Mouse (Mus musculus) forebrain, embryonic 16.5 days (tissue): ENCODE data around the gene Gm20388. TPM values are rescaled to one million over a fixed set of nuclear protein-coding genes. Genes with fewer than 3 reads are reported as not detected.

Experiments used
- ATAC-seq: fragments of 200-750 bp; cut with Nextera tagmentation; 2 replicates; pipeline ENCODE4 v1.8.0; 2017; ENCODE audit warnings: mild to moderate bottlenecking, moderate library complexity
- H3K27ac ChIP-seq: fragments of 300-500 bp; sonication (generic); 2 replicates; pipeline ENCODE4 v1.5.1; 2014; ENCODE audit warnings: low read length, control low read depth
- H3K27me3 ChIP-seq: fragments of 300-500 bp; sonication (generic); replicated peaks from 2 replicates; pipeline ENCODE4 v1.6.1; 2014; ENCODE audit warnings: low read length; ENCODE audit not compliant: control insufficient read depth, insufficient read depth
- H3K36me3 ChIP-seq: fragments of 300-500 bp; sonication (generic); 2 replicates; pipeline ENCODE4 v1.6.1; 2014; ENCODE audit not compliant: control insufficient read depth, insufficient read depth
- H3K4me1 ChIP-seq: fragments of 300-500 bp; sonication (generic); replicated peaks from 2 replicates; pipeline ENCODE4 v1.6.1; 2014; ENCODE audit warnings: low read length; ENCODE audit not compliant: control insufficient read depth, insufficient read depth
- H3K4me2 ChIP-seq: fragments of 300-500 bp; sonication (generic); 2 replicates; pipeline ENCODE4 v1.6.1; 2014; ENCODE audit warnings: mild to moderate bottlenecking, low read length, control low read depth
- H3K4me3 ChIP-seq: fragments of 300-500 bp; sonication (generic); replicated peaks from 2 replicates; pipeline ENCODE4 v1.5.1; 2014; ENCODE audit warnings: mild to moderate bottlenecking, low read length, control low read depth
- H3K9ac ChIP-seq: fragments of 300-500 bp; sonication (generic); replicated peaks from 2 replicates; pipeline ENCODE4 v1.6.1; 2014; ENCODE audit warnings: low read depth, low read length, control low read depth
- H3K9me3 ChIP-seq: fragments of 300-500 bp; sonication (generic); 2 replicates; pipeline ENCODE4 v1.6.1; 2016; ENCODE audit warnings: low read length; ENCODE audit not compliant: control insufficient read depth
- WGBS: fragments of 180-500 bp; shearing (Covaris S2); extraction: QIAGEN DNeasy Blood & Tissue Kit; methylation state at CpG from one replicate; pipeline ENCODE4 v1.1.7; 2014; 5-methylcytosine and 5-hydroxymethylcytosine counted together
- polyA plus RNA-seq: library from polyadenylated mRNA; unstranded; fragments of >200 nt; fragmentation: Nextera tagmentation; extraction: Ambion mirVana; gene quantifications from 2 replicates; pipeline ENCODE4 v1.2.1, GENCODE M21; 2015

Gene Gm20388
- polyA plus RNA-seq, 1 experiment from 2014 or later = 4.7 TPM

DNA sequence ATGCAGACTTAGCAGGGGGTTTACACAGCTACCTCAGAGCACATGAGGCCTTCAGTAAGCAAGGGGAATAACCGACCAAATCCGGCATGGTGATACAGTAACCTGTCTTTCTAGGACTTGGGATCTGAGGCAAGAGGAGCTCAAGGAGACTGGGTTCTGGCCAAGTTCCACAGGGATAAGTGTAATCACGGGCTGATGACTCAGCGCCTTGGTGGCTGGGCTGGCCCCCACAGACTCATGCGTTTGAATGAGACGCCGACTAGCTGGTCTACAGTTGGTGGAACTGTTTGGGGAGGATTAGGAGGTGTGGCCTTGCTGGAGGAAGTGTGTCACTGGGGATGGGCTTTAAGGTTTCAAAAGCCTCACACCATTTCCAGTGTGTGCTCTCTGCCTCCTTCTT, 428.0 kb downstream of the Gm20388 start:
- H3K27me3 ChIP-seq = no peaks in the 10 kb centered on the region
- no peaks in the 10 kb centered on the region for H3K9me3 ChIP-seq
- no peak overlapping the region for H3K27ac ChIP-seq
- H3K36me3 ChIP-seq = no peaks in the 10 kb centered on the region
- WGBS = 89% methylated on average over 7 of the region's 7 CpGs
- H3K4me2 ChIP-seq = no peak overlapping the region
- H3K4me1 ChIP-seq = peaks cover 52% of the 10 kb centered on the region
- no peak for ATAC-seq
- H3K9ac ChIP-seq = no peak overlapping the region
- no peak overlapping the region for H3K4me3 ChIP-seq

- no peak overlapping the region for H3K4me2 ChIP-seq
- peaks cover 58% of the 10 kb centered on the region for H3K4me1 ChIP-seq
- H3K27ac ChIP-seq = no peak overlapping the region
- H3K9ac ChIP-seq = no peak overlapping the region
- no peaks in the 10 kb centered on the region for H3K27me3 ChIP-seq
- H3K9me3 ChIP-seq = no peaks in the 10 kb centered on the region
- no peak for ATAC-seq
- H3K36me3 ChIP-seq = no peaks in the 10 kb centered on the region
- WGBS = 45% methylated on average over 7 of the region's 8 CpGs
- no peak overlapping the region for H3K4me3 ChIP-seq
Measured at GRCm38 (mm10) chr8:120339743-120340142, 429.1 kb downstream of the Gm20388 start.

GRCm38 (mm10) chr8:120341124-120341523, 430.5 kb downstream of the Gm20388 start:
- Histone ChIP-seq H3K36me3 (no peaks in the 10 kb centered on the region), H3K4me3 (no peak overlapping the region), H3K4me2 (no peak overlapping the region), H3K9me3 (no peaks in the 10 kb centered on the region), H3K27ac (no peak overlapping the region), H3K27me3 (no peaks in the 10 kb centered on the region), H3K9ac (no peak overlapping the region), H3K4me1 (peaks cover 46% of the 10 kb centered on the region)
- 40% methylated on average over 10 of the region's 10 CpGs for WGBS
- no peak for ATAC-seq

DNA sequence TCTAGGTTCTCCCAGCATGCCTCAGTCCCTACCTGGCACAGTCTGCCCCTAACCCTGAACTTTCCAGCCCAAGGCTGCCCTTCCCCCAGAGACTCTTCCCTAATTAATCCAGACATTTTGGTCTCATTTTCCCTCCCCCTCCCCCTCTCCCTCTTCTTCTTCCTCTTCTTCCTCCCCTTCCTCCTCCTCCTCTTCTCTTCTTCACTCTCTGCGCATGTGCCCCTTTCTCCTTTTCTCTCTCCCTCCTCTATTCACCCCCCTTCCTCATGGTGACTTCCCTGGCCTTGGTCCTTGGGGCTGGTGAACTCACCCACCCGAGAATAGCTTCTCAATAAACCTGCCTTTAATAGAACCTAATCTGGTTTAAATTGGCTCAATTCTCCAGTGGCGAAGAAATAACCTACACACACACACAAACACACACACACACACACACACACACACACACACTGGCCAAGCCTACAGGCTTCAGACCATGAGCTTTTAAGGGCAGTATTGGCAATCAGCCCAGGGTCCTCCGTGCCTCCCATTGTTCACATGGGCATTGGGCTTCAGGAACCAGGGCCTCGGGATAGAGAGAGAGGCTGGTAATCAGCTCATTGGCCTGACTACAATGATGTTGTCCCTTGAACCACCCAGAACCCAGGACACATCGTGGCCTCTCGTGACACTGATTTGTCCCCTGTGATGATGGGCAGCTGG, 432.4 kb downstream of the Gm20388 start:
- Histone ChIP-seq H3K27ac (peak overlapping the region; percentile 27; the same call in 1 of the 2 replicates), H3K36me3 (no peaks in the 10 kb centered on the region), H3K9ac (peak overlapping the region; percentile 26; the same call in 1 of the 2 replicates), H3K27me3 (no peaks in the 10 kb centered on the region), H3K9me3 (no peaks in the 10 kb centered on the region), H3K4me3 (no peak overlapping the region), H3K4me1 (peaks cover 55% of the 10 kb centered on the region), H3K4me2 (no peak overlapping the region)
- peak; percentile 26; the same call in 1 of the 2 replicates for ATAC-seq
- 16% methylated on average over 7 of the region's 7 CpGs for WGBS

- Histone ChIP-seq H3K4me2 (no peak overlapping the region), H3K4me3 (no peak overlapping the region), H3K36me3 (no peaks in the 10 kb centered on the region), H3K27ac (peak overlapping the region; percentile 27; the same call in 1 of the 2 replicates), H3K27me3 (no peaks in the 10 kb centered on the region), H3K9ac (peak overlapping the region; percentile 26; the same call in 1 of the 2 replicates), H3K4me1 (peaks cover 60% of the 10 kb centered on the region), H3K9me3 (no peaks in the 10 kb centered on the region)
- WGBS = 29% methylated on average over 12 of the region's 12 CpGs
- ATAC-seq = peak; percentile 30; the same call in 1 of the 2 replicates
Measured at GRCm38 (mm10) chr8:120343582-120343981, 432.9 kb downstream of the Gm20388 start.

GRCm38 (mm10) chr8:120344166-120344565, 433.5 kb downstream of the Gm20388 start:
- no peaks in the 10 kb centered on the region for H3K9me3 ChIP-seq
- peak overlapping the region; percentile 19 for H3K27ac ChIP-seq
- WGBS = 22% methylated on average over 4 of the region's 4 CpGs
- no peaks in the 10 kb centered on the region for H3K27me3 ChIP-seq
- no peak for ATAC-seq
- no peaks in the 10 kb centered on the region for H3K36me3 ChIP-seq
- no peak overlapping the region for H3K9ac ChIP-seq
- no peak overlapping the region for H3K4me3 ChIP-seq
- peaks cover 65% of the 10 kb centered on the region for H3K4me1 ChIP-seq
- no peak overlapping the region for H3K4me2 ChIP-seq

GRCm38 (mm10) chr8:120344583-120344982, 433.9 kb downstream of the Gm20388 start:
- Histone ChIP-seq H3K36me3 (no peaks in the 10 kb centered on the region), H3K4me1 (peaks cover 63% of the 10 kb centered on the region), H3K27me3 (no peaks in the 10 kb centered on the region), H3K27ac (peak overlapping the region; percentile 19), H3K9me3 (no peaks in the 10 kb centered on the region), H3K4me2 (no peak overlapping the region), H3K4me3 (no peak overlapping the region), H3K9ac (no peak overlapping the region)
- 26% methylated on average over 13 of the region's 13 CpGs for WGBS
- no peak for ATAC-seq

DNA sequence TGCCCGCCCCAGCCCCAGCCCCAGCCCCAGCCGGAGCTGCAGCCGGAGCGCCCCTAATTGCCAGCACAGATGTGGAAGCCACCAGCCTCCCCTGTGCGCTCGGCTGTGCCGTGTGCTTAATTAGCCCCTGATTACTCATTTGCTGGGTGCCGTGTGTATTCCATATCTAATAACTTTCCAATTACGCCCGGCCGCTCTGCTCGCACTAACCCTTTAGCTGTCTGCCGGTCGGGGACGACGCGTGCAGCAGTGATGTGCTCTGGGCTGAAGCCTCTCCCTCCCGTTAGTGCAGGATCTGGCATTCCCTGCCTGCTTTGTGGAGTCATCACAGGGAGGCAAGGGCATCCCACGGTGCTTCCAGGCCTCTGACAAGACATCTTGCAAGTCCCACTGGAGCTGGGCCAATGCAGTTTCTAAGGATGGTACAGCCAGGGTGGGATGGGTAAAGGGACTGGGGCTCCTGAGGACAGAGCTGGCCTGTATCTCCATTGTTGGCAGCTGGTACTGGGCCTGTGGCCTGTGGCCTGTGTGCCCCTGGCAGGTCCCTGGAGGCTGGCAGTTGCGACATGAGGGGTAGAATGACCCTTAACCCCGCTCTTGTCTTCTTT, 437.2 kb downstream of the Gm20388 start:
- ATAC-seq = peak; percentile 77
- Histone ChIP-seq H3K27me3 (no peaks in the 10 kb centered on the region), H3K4me1 (peaks cover 43% of the 10 kb centered on the region), H3K9ac (no peak overlapping the region; the same call in none of the 2 replicates), H3K4me2 (no peak overlapping the region; the same call in 1 of the 2 replicates), H3K9me3 (no peaks in the 10 kb centered on the region), H3K4me3 (no peak overlapping the region), H3K36me3 (no peaks in the 10 kb centered on the region), H3K27ac (peak overlapping the region; percentile 61)
- WGBS = 16% methylated on average over 21 of the region's 21 CpGs

DNA sequence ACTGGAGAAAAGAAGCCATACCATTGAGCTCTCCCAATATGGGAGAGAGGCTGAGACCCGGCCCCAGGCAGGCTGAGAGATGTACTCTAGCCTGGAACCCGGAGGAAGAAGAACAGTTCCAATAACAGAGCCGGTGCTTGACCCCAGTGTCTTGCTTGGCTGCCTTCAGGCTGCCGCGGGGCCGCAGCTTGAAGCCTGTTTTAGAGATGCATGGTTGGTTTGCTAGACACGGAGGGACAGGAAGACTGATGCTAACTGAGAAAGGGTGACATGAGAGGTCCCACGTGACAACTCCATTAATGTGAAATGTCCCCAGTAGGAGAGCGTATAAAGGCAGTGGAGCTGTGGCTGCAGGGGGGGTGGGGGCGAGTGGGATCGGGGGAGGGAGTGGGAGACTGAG, 438.3 kb downstream of the Gm20388 start:
- WGBS = 33% methylated on average over 11 of the region's 11 CpGs
- no peak for ATAC-seq
- Histone ChIP-seq H3K27ac (no peak overlapping the region), H3K4me1 (peaks cover 33% of the 10 kb centered on the region), H3K36me3 (no peaks in the 10 kb centered on the region), H3K9me3 (no peaks in the 10 kb centered on the region), H3K4me2 (no peak overlapping the region), H3K4me3 (no peak overlapping the region), H3K27me3 (no peaks in the 10 kb centered on the region), H3K9ac (no peak overlapping the region)
